Mouse (Mus musculus) adrenal gland, adult 2 months (tissue): ENCODE results near the gene Ip6k1. TPM values are rescaled to one million over a fixed set of nuclear protein-coding genes. Genes with fewer than 3 reads are reported as not detected.
A peak's percentile ranks its signal among the peaks of the same experiment; 100 is the strongest.

ENCODE experiments used
- DNase-seq: peaks from one replicate; pipeline ENCODE4 v3.0.0; 2021
- microRNA-seq, 2 experiments: library from miRNA; unstranded; fragments of <30 nt; microRNA quantifications; one replicate each; pipeline ENCODE4 v1.2.0; 2021
- polyA plus RNA-seq: library from polyadenylated mRNA; depleted of rRNA; stranded (reverse); fragments of >200 nt; gene quantifications from 2 replicates; pipeline ENCODE4 v1.2.3, GENCODE M21; 2012; rRNA removed
- total RNA-seq, 2 experiments: library from RNA; stranded (reverse); gene quantifications; 2 replicates each; pipeline ENCODE4 v1.2.3; 2021

Gene Ip6k1
- total and polyA plus RNA-seq, 3 experiments, result 115 to 217 (median 139) TPM

DNA sequence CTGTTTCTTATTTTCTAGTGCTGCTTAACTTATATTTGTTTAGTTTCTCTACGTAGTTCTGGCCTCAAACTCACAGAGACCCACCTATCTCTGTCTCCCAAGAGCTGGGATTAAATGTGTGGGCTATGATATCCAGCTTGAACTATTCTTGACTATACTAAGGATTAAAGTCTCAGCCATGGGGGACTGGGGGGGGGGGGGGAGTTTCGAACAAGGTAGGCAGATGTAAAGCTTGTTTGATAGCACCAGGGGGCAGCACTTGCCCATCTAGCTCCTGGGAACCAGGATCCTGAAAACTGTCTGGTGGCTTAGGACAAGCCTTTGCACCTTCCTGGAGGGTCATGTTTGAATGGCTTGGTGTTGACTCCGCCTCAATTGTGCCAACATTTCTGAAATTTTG lies 93.2 kb downstream of the Ip6k1 start:
- peak; percentile 62 for DNase-seq

DNA sequence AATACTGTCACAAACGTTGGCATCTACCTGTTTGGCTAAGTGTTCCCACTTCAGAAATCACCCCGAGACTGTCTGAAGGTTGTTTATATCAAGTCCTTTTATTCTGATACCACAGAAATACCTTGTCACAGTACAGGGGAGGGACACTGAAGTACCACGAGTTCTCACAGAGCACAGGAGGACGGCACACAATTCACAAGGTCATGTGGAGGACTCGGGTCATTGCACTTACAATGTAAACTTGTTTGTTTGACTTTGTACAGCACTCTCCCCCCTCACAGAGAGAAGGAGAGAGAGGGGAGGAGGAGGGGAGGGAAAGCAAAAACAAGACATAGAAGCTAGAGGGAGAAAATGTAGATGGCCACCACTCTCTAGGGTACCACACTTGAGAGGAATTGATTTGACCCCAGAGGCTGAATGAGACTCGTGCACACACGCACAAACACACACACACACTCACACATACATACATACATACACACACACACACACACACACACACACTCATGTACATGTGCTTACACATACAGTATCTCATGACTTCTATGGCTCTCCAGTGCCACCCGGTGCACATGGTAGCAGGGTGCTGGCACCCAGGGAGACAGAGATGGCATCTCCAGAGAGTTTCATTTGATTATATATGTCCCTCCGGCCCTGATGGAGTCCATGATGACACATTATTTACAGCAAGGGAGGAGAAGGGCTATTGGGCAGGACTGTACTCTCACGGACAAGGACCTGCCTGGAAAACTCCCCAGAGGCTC lies 93.8 kb downstream of the Ip6k1 start:
- DNase-seq, result no peak

Small RNA genes lying within 50 kb of the gene (microRNA-seq; reads per million reads assigned to microRNA genes)
- 0 reads per million in 2 experiments for gene Mir7088

Other genes with a start within 250 kb of the Ip6k1 start
- 100 to 1,000 TPM in 1 of 2 experiments, 10 to 100 TPM in 1; 67.1 to 124 TPM for gene Rbm5, start 231.5 kb upstream of the Ip6k1 start, total RNA-seq
- gene Rbm5, start 231.5 kb upstream of the Ip6k1 start, polyA plus RNA-seq, result 61.7 and 67.8 TPM in 2 replicates
- gene Rbm6, start 129.3 kb upstream of the Ip6k1 start, total RNA-seq, result 10 to 100 TPM; 40.3 to 47.8 TPM
- 11.8 and 15.3 TPM in 2 replicates for gene Rbm6, start 129.3 kb upstream of the Ip6k1 start, polyA plus RNA-seq
- gene Mon1a, start 114.3 kb upstream of the Ip6k1 start, total RNA-seq, result 10 to 100 TPM; 19.2 to 20.5 TPM
- 41.3 and 42.9 TPM in 2 replicates for gene Mon1a, start 114.3 kb upstream of the Ip6k1 start, polyA plus RNA-seq
- gene Mst1r, start 95.6 kb upstream of the Ip6k1 start, total RNA-seq, result 1 to 10 TPM; 7.4 to 8.1 TPM
- 34.0 and 41.0 TPM in 2 replicates for gene Mst1r, start 95.6 kb upstream of the Ip6k1 start, polyA plus RNA-seq
- gene Actl11, start 74.0 kb upstream of the Ip6k1 start, total RNA-seq, result not detected
- not detected in 2 replicates for gene Actl11, start 74.0 kb upstream of the Ip6k1 start, polyA plus RNA-seq
- gene Camkv, start 66.8 kb upstream of the Ip6k1 start, total RNA-seq, result 1 to 10 TPM; 2.9 to 5.2 TPM
- gene Camkv, start 66.8 kb upstream of the Ip6k1 start, polyA plus RNA-seq, result 7.8 and 9.5 TPM in 2 replicates
- gene Traip, start 52.4 kb upstream of the Ip6k1 start, total RNA-seq, result 1 to 10 TPM; 2.1 to 2.5 TPM
- 0.61 and 0.72 TPM in 2 replicates for gene Traip, start 52.4 kb upstream of the Ip6k1 start, polyA plus RNA-seq
- gene Uba7, start 27.0 kb upstream of the Ip6k1 start, total RNA-seq, result 10 to 100 TPM; 10.6 to 22.1 TPM
- 35.4 and 39.9 TPM in 2 replicates for gene Uba7, start 27.0 kb upstream of the Ip6k1 start, polyA plus RNA-seq
- under 1 TPM in 1 of 2 experiments, not detected in 1; 0.38 TPM for gene Gm20661, start 19.4 kb upstream of the Ip6k1 start, total RNA-seq
- gene Gm20661, start 19.4 kb upstream of the Ip6k1 start, polyA plus RNA-seq, result 0.12 and 0.20 TPM in 2 replicates
- gene Inka1, start 16.6 kb upstream of the Ip6k1 start, total RNA-seq, result 1 to 10 TPM; 2.4 to 7.8 TPM
- 11.6 and 19.0 TPM in 2 replicates for gene Inka1, start 16.6 kb upstream of the Ip6k1 start, polyA plus RNA-seq
- under 1 TPM; 0.63 to 0.66 TPM for gene Cdhr4, start 10.0 kb upstream of the Ip6k1 start, total RNA-seq
- 1.5 and 2.8 TPM in 2 replicates for gene Cdhr4, start 10.0 kb upstream of the Ip6k1 start, polyA plus RNA-seq
- gene Gm20662, start 6.2 kb upstream of the Ip6k1 start, total RNA-seq, result under 1 TPM in 1 of 2 experiments, not detected in 1; 0.20 TPM
- gene Gm20662, start 6.2 kb upstream of the Ip6k1 start, polyA plus RNA-seq, result 0.62 and 1.3 TPM in 2 replicates
- gene Gmppb, start 46.7 kb downstream of the Ip6k1 start, total RNA-seq, result 10 to 100 TPM; 17.8 to 32.4 TPM
- 8.6 and 10.7 TPM in 2 replicates for gene Gmppb, start 46.7 kb downstream of the Ip6k1 start, polyA plus RNA-seq
- gene Amigo3, start 50.7 kb downstream of the Ip6k1 start, total RNA-seq, result 1 to 10 TPM; 4.4 to 4.5 TPM
- gene Amigo3, start 50.7 kb downstream of the Ip6k1 start, polyA plus RNA-seq, result 6.6 and 9.4 TPM in 2 replicates
- under 1 TPM; 0.17 to 0.86 TPM for gene Mst1, start 77.9 kb downstream of the Ip6k1 start, total RNA-seq
- gene Mst1, start 77.9 kb downstream of the Ip6k1 start, polyA plus RNA-seq, result 0.23 and 0.44 TPM in 2 replicates
- 10 to 100 TPM; 65.5 to 66.0 TPM for gene Rnf123, start 80.8 kb downstream of the Ip6k1 start, total RNA-seq
- 88.9 and 93.6 TPM in 2 replicates for gene Rnf123, start 80.8 kb downstream of the Ip6k1 start, polyA plus RNA-seq
- 10 to 100 TPM; 90.2 to 91.6 TPM for gene Apeh, start 92.1 kb downstream of the Ip6k1 start, total RNA-seq
- gene Apeh, start 92.1 kb downstream of the Ip6k1 start, polyA plus RNA-seq, result 96.2 and 121 TPM in 2 replicates
- gene Bsn, start 187.9 kb downstream of the Ip6k1 start, total RNA-seq, result 1 to 10 TPM; 5.0 to 5.2 TPM
- gene Bsn, start 187.9 kb downstream of the Ip6k1 start, polyA plus RNA-seq, result 4.1 and 4.3 TPM in 2 replicates